Mouse (Mus musculus) embryonic facial prominence, embryonic 10.5 days (tissue): ENCODE measurements at regions not wholly inside any gene's neighbourhood (a gene's known extent, or its start where the extent isn't known, plus 50 kb on each side); places are given as distances from the start of the nearest gene placed in this dataset.

Experiments used
- DNase-seq: peaks from one replicate; pipeline ENCODE4 v3.0.0-alpha.2; 2017; ENCODE audit warnings: low spot score
- H3K27ac ChIP-seq: fragments of 300-500 bp; sonication (generic); replicated peaks from 2 replicates; pipeline ENCODE4 v1.5.1; 2016; ENCODE audit warnings: mild to moderate bottlenecking
- H3K27me3 ChIP-seq: fragments of 300-500 bp; sonication (generic); replicated peaks from 2 replicates; pipeline ENCODE4 v1.6.1; 2016; ENCODE audit warnings: low read depth, mild to moderate bottlenecking; ENCODE audit not compliant: poor library complexity, severe bottlenecking
- H3K36me3 ChIP-seq: fragments of 300-500 bp; sonication (generic); replicated peaks from 2 replicates; pipeline ENCODE4 v1.6.1; 2016; ENCODE audit warnings: mild to moderate bottlenecking, moderate library complexity
- H3K4me1 ChIP-seq: fragments of 300-500 bp; sonication (generic); 2 replicates; pipeline ENCODE4 v1.6.1; 2016
- H3K4me3 ChIP-seq: fragments of 300-500 bp; sonication (generic); 2 replicates; pipeline ENCODE4 v1.5.1; 2016; ENCODE audit warnings: mild to moderate bottlenecking, moderate library complexity
- H3K9me3 ChIP-seq: fragments of 300-500 bp; sonication (generic); 2 replicates; pipeline ENCODE4 v1.6.1; 2016; ENCODE audit warnings: mild to moderate bottlenecking
- WGBS: fragments of 180-500 bp; shearing (Covaris S2); methylation state at CpG from one replicate; pipeline ENCODE4 v1.1.7; 2016; 5-methylcytosine and 5-hydroxymethylcytosine counted together

- Histone ChIP-seq H3K4me1 (no peaks in the 10 kb centered on the region), H3K27ac (no peak overlapping the region), H3K9me3 (no peaks in the 10 kb centered on the region), H3K4me3 (no peak overlapping the region), H3K27me3 (no peaks in the 10 kb centered on the region), H3K36me3 (no peaks in the 10 kb centered on the region)
- no peak for DNase-seq
- WGBS: 50% methylated on average over 3 of the region's 3 CpGs
These were observed 100.7 kb downstream of the Gm9733 start for GRCm38 (mm10) chr3:15231433-15231832.

GRCm38 (mm10) chr3:15237817-15238432 lies 94.2 kb downstream of the Gm9733 start:
- no peaks in the 10 kb centered on the region for H3K9me3 ChIP-seq
- no peaks in the 10 kb centered on the region for H3K36me3 ChIP-seq
- WGBS: 79% methylated on average over 5 of the region's 5 CpGs
- DNase-seq: no peak
- H3K4me1 ChIP-seq: no peaks in the 10 kb centered on the region
- no peak overlapping the region for H3K4me3 ChIP-seq
- H3K27ac ChIP-seq: no peak overlapping the region
- H3K27me3 ChIP-seq: no peaks in the 10 kb centered on the region

DNA sequence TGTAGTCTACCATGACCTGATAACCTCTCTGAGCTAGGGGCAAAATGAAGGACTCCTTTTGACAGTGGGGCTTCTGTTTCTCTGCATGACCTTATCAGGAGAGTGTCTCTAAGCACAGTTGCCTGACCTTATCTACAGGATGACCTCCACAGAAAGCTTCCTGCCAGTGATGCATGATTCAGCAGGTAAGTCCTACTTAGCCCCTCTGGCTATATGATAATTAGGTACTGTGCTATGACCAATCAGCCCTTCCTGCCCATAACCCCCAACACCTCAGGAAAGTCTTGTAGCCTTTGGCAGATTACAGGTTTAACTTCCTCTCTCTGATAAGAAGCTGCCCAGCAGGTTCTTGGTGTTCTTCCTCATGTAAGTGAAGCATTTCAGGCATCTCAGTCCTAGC lies 89.7 kb downstream of the Gm9733 start:
- H3K9me3 ChIP-seq: no peaks in the 10 kb centered on the region
- DNase-seq: no peak

DNA sequence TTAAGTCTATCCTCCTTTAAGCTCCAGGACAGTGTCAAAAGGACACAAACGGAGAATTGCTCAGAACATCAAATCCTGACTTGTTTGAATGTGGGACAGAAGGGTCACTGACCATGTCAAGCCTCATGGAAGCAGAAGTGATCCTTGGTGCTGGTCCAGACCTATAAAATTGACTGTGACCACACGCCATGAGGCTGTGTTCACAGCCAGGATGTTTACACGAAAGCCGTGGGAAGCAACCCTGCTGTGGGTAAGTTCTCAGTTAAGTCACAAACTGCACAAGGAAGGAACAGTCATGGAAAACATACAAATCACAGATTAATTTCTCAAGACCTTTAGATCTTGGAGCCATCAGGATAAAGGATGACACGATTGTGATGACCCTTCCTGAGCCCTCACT lies 88.5 kb downstream of the Gm9733 start:
- Histone ChIP-seq H3K36me3 (no peaks in the 10 kb centered on the region), H3K27me3 (no peaks in the 10 kb centered on the region), H3K4me3 (no peak overlapping the region), H3K4me1 (no peaks in the 10 kb centered on the region), H3K9me3 (no peaks in the 10 kb centered on the region), H3K27ac (no peak overlapping the region)
- DNase-seq: no peak
- WGBS: 68% methylated on average over 5 of the region's 5 CpGs

More for the DNA sequence above, 89.7 kb downstream of the Gm9733 start:
- H3K27ac ChIP-seq: no peak overlapping the region
- H3K27me3 ChIP-seq: no peaks in the 10 kb centered on the region
- no peaks in the 10 kb centered on the region for H3K4me1 ChIP-seq
- no peaks in the 10 kb centered on the region for H3K36me3 ChIP-seq
- no peak overlapping the region for H3K4me3 ChIP-seq

DNA sequence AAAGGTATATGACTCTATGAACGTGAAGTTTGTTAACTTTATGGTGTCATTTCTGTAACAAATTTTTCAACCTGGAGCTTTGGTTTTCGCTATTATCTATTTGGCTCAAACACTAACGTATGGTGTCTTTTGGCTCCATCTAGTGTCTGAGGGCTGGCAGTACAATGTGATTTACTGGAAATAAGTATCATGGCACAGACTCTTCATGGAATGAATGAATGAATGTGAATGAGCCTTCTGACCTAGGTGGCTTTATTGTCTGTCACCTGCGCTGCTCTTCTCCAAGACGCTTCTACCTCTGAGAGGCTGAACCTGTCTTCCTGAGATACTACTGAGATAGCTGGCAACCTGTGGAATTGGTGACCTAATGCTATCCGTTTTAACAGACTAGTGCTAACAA lies 87.1 kb downstream of the Gm9733 start:
- no peaks in the 10 kb centered on the region for H3K4me1 ChIP-seq
- no peaks in the 10 kb centered on the region for H3K36me3 ChIP-seq
- no peak overlapping the region for H3K4me3 ChIP-seq
- WGBS: 29% methylated on average over 6 of the region's 6 CpGs
- H3K27me3 ChIP-seq: no peaks in the 10 kb centered on the region
- H3K27ac ChIP-seq: no peak overlapping the region
- DNase-seq: peak; percentile 23
- no peaks in the 10 kb centered on the region for H3K9me3 ChIP-seq
